7 mouse cellular contexts compared by ENCODE assay signal in the genomic region with DNA sequence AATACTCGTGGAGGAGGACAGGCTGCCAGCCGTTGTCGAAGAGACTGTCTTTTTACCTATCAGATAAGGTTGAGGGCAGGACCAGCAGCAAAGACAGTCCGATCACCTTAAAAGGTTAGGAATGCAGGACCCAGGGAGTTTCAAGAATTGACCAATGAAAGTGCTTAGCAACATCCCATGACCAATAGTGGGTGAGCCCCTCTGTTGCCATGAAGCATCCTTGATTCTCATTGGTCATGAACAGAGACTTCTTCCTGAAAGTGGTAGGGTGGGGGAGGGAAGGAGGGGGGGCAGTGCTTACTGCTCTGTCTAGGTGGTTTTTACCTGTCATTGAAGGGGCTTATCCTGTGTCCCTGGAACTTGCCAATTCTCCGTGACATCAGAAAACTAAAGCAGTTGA.
A peak's percentile ranks its signal among the peaks of the same experiment; 100 is the strongest.
DNase-seq lines count a peak whose midpoint lies in the region; ATAC-seq and TF ChIP-seq lines count a peak whose summit lies in the region.

No protein-coding gene starts in this region.

- WGBS in lung, postnatal 0 days: 33% methylated on average over 5 of the region's 5 CpGs
- 59% methylated on average over 5 of the region's 5 CpGs for WGBS in hindbrain, embryonic 15.5 days
- 42% methylated on average over 5 of the region's 5 CpGs for WGBS in stomach, embryonic 14.5 days

- H3K9me3 ChIP-seq in lung, postnatal 0 days (ENCODE audit: low read length): no peaks in the 10 kb centered on the region
- no peaks in the 10 kb centered on the region for H3K9me3 ChIP-seq in hindbrain, embryonic 15.5 days
- no peaks in the 10 kb centered on the region for H3K9me3 ChIP-seq in stomach, embryonic 14.5 days (ENCODE audit: control insufficient read depth, low read depth, low read length)

- peak; percentile 73 for ATAC-seq in lung, postnatal 0 days
- peak; percentile 82 for ATAC-seq in hindbrain, embryonic 15.5 days (ENCODE audit: low FRiP score, low read depth)
- ATAC-seq in stomach, embryonic 14.5 days (ENCODE audit: insufficient number of reproducible peaks, insufficient read depth, low FRiP score, low read depth): peak; percentile 88

- no peak overlapping the region for H3K9ac ChIP-seq in lung, postnatal 0 days (replicated peaks; ENCODE audit: low read depth)
- H3K9ac ChIP-seq in hindbrain, embryonic 15.5 days: no peak overlapping the region
- no peak overlapping the region for H3K9ac ChIP-seq in stomach, embryonic 14.5 days (replicated peaks; ENCODE audit: low read depth, low read length)

- no peak for TF ChIP-seq CTCF in lung, postnatal 0 days (IDR thresholded peaks at IDR 0.05)

- no peak for TF ChIP-seq EP300 in lung, postnatal 0 days (IDR thresholded peaks at IDR 0.05)

- no peaks in the 10 kb centered on the region for H3K4me1 ChIP-seq in lung, postnatal 0 days (ENCODE audit: insufficient read depth, low read depth, low read length)
- no peaks in the 10 kb centered on the region for H3K4me1 ChIP-seq in hindbrain, embryonic 15.5 days (replicated peaks)
- H3K4me1 ChIP-seq in stomach, embryonic 14.5 days (ENCODE audit: control insufficient read depth, insufficient read depth, low read length): no peaks in the 10 kb centered on the region

- peak; percentile 42 for DNase-seq in lung, postnatal 0 days (ENCODE audit: low spot score)
- no peak for DNase-seq in lung, postnatal 10 days
- peak; percentile 49 for DNase-seq in embryo, embryonic 10 days (ENCODE audit: low spot score)
- no peak for DNase-seq in right cerebral cortex, postnatal 4 days
- DNase-seq in adrenal gland, adult 2 months: no peak

- H3K36me3 ChIP-seq in lung, postnatal 0 days (ENCODE audit: insufficient read depth, low read length): no peaks in the 10 kb centered on the region
- no peaks in the 10 kb centered on the region for H3K36me3 ChIP-seq in hindbrain, embryonic 15.5 days
- no peaks in the 10 kb centered on the region for H3K36me3 ChIP-seq in stomach, embryonic 14.5 days (ENCODE audit: control insufficient read depth, insufficient read depth, low read length)

- H3K4me3 ChIP-seq in lung, postnatal 0 days (ENCODE audit: low read depth, low read length): no peak overlapping the region
- no peak overlapping the region for H3K4me3 ChIP-seq in hindbrain, embryonic 15.5 days
- no peak overlapping the region for H3K4me3 ChIP-seq in stomach, embryonic 14.5 days (ENCODE audit: low read depth, low read length)

- H3K27ac ChIP-seq in lung, postnatal 0 days (ENCODE audit: low read length): no peak overlapping the region
- H3K27ac ChIP-seq in hindbrain, embryonic 15.5 days (replicated peaks): 0 out of 2 replicates have a peak overlapping the region, but pooled peaks have one; percentile 34
- peak overlapping the region; percentile 77; the same call in 1 of the 2 replicates for H3K27ac ChIP-seq in stomach, embryonic 14.5 days (ENCODE audit: low read length)

- H3K4me2 ChIP-seq in lung, postnatal 0 days (replicated peaks; ENCODE audit: low read depth, low read length): no peak overlapping the region
- 0 out of 2 replicates have a peak overlapping the region, but pooled peaks have one; percentile 14 for H3K4me2 ChIP-seq in hindbrain, embryonic 15.5 days
- H3K4me2 ChIP-seq in stomach, embryonic 14.5 days (replicated peaks; ENCODE audit: low read depth, low read length): no peak overlapping the region

- H3K27me3 ChIP-seq in lung, postnatal 0 days (replicated peaks; ENCODE audit: insufficient read depth, low read length): no peaks in the 10 kb centered on the region
- 0 out of 2 replicates have a peak, but pooled peaks cover 12% of the 10 kb centered on the region for H3K27me3 ChIP-seq in hindbrain, embryonic 15.5 days
- no peaks in the 10 kb centered on the region for H3K27me3 ChIP-seq in stomach, embryonic 14.5 days (ENCODE audit: control insufficient read depth, insufficient read depth, low read length)

Comparison
In these comparisons a context has a peak if more than half of its experiments do, and no peak if none do; other contexts are left out.
1. DNase-seq: peak in lung, postnatal 0 days (single experiment) and embryo, embryonic 10 days (single experiment); none in lung, postnatal 10 days (single experiment), right cerebral cortex, postnatal 4 days (single experiment) and adrenal gland, adult 2 months (single experiment).
2. Peak in every context shown above with its lines, with median percentiles within 50 percentile points of each other: ATAC-seq.